Mouse (Mus musculus): ENCODE results near the gene Elmod3.

Gene Elmod3

DNA sequence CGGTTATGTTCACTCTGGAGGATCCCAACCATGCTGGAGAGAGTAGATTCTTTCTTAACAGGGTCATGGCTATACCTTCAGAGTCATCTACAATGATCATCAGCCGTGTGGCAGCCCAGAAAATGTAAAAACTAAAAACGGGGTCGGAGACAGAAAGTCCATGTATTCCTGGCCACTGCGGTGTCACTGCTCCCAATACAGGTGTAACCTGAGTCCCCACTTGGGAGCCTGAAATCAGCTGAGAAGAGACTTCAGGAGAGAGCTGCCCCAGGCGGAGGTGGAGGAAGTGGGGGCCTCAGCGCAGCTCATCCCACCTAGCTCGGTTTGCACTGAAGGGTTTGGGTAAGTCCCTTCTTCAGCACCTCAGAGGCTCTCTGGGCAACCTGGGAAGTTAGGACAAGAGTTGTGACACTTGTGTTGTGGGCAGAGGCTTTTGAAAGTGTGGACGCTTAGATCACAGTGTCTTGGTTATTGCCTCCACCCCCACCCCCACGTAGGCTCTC, 60.2 kb downstream of the Elmod3 start:
- in situ Hi-C loops (cut with MboI, MseI): loop anchor here (5.0 kb wide), 1 partner anchor 111 kb away; no protein-coding TSS in a partner anchor

DNA sequence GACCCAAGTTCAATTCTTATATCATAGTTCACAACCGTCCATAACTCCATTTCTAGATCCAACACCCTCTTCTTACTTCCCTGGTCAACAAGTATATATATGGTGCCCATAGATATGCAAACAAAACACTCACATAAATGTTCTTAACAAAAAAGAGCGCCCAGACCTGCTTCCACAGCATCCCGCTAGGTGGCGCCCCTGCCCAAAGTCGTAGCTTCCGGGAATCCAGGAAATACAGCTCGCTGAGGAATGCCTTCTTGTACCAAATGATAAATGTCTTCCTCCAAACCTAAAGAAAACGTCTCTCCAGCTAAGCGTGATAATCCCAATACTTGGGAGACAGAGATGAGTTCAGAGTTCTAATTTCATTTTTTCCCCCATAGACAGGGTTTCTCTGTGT, 63.0 kb downstream of the Elmod3 start:
- in situ Hi-C loops (cut with MboI, MseI): loop anchor here (5.0 kb wide), 1 partner anchor 108 kb away; no protein-coding TSS in a partner anchor

DNA sequence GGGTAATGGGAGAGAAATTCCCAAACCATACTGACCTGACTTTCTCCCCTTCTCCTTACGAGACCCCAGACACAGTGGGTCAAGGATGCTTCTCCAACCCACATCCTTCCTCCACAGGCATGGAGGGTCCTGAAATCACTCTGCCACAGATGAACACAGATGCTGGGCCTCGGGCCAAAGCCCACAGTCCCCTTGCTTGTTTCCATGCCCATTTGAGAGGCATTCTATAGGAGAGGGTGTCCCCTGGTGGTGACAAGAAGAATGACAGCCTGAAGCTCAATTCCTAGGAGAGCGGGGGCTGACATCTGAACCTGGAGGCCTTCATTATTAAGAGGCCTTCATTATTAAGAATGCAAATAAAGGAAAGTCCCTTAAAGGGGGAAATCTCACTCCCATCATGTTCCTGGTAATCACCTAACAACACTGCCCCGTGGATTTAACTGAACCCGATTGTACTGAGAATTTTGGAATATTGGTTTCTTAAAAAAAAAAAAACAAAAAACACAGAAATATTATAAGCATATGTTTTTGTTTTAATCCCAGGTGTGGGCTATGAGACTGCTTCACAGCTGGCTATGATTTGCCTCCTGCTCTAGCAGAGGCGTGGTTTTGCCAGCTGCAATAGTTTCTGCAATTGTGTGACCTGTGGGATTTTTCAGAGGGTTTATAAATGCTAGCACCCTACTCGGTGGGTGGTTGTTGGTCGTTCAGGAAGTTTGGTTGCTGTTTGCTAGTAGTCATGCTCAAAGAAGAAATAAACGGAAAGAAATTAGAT, 64.0 kb downstream of the Elmod3 start:
- in situ Hi-C loops (cut with MboI, MseI): loop anchor here (5.0 kb wide), 1 partner anchor 33 kb away; no protein-coding TSS in a partner anchor

DNA sequence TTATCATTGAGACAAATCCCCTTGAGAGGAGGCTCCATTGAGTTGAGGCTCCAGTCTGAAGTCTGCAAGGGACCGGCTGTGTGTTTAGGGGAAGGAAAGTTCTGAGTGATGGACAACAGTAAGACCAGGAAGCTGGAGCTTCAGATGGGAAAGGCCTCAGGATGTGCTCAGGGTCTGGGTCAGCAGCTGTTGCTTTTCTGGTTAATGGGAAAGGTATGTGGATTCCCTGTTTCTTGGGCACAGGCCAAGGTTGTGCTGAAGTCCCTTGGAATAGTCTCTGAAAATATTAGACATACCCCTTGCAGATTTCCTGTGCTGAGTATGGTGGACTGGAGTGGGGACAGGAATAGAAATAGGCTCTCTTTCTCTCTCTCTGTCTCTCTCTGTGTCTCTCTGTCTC, 64.7 kb downstream of the Elmod3 start:
- in situ Hi-C loops (cut with MboI, MseI): loop anchor here (5.0 kb wide), 1 partner anchor 34 kb away; no protein-coding TSS in a partner anchor

DNA sequence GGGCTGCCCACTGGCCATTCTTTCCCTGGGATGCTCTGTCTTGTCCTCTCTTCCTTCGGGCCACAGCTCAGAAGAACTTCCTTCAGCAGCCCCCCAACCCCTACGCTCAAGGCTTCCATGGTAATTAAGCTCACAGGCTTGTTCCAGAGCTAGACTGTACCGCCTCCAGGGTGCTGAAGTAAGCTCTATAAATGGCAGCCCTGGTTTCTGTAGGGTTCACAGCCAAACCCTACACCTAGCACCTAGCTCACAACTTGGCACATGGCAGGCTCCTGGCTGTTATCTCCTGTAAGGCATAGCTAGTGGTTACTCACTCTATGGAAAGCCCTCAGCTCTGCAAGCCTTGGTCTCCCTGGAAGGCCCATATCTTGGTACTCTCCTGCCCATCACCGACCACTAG, 65.6 kb downstream of the Elmod3 start:
- in situ Hi-C loops (cut with MboI, MseI): loop anchor here (5.0 kb wide), 1 partner anchor 35 kb away; no protein-coding TSS in a partner anchor

DNA sequence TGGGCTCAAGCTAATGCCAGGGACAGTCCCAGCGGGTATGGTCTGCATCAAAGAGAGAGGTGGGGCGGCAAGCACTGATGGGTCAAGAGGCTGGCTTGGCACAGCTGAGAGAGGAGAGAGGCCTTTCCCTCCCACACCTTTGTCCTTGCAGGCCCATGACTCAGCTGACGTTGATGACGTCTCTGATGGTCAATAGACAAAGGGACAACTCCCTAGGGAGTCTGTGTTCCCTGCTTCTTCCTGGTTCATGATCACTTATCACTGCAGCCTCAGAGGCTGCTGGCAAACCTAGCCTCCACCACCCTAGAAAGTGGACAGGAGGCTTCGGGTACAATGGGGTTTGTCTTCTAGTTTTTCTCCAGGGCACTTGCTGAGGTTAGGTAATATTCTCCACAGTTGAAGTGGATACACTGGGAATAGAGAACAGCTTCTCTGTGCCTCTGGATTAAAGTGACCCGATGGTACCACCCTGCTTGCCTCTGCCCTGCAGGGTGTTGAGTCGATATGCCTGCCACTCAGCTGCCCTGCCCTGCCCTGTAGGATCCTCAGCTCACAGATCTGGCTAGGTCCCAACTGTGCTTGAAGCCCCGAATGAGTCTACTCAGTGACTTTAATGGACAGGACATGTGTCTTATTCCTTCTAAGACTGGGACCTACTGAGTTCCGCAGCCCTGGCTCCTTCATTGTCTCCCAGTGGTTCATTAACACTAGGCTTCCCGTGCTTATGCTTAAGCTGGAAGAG, 69.6 kb downstream of the Elmod3 start:
- in situ Hi-C loops (cut with MboI, MseI): no loop called here

DNA sequence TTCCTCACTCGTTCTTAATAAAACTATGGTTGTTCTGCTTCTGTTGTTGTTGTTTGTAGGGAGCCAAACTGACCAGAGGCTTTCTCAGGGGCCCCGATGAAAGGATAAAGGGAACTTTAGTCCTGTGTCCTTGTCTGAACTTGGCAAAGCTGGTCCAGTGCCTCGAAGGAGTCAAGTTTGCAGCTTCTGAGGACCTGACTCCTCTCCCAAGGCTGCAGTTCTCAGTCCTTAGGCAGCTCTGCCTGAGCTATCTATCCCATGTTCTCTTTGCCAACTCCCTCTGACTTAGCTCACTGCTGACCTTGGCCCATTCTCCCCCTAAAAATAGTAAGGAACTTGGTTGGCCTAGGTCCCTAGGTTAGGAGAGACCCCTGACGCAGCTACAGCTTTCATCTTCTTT, 71.1 kb downstream of the Elmod3 start:
- in situ Hi-C loops (cut with MboI, MseI): no loop called here

DNA sequence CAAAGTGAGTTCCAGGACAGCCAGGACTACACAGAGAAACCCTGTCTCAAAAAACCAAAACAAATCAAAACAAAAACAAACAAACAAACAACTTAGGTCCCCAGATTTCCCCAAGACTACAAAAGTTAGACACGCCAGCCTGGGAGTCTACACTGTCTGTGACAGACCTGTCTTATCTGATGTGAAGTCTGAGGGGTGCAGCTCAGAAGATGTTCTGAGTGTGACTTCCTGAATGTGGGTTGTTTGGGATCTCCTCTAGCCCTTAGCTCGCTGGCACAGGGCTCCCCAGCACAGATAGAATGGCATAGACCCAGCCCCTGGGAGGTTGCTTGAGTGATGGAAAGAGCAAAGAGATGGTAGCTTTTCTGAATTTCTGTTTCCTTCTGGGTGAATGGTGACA, 74.1 kb downstream of the Elmod3 start:
- in situ Hi-C loops (cut with MboI, MseI): no loop called here

DNA sequence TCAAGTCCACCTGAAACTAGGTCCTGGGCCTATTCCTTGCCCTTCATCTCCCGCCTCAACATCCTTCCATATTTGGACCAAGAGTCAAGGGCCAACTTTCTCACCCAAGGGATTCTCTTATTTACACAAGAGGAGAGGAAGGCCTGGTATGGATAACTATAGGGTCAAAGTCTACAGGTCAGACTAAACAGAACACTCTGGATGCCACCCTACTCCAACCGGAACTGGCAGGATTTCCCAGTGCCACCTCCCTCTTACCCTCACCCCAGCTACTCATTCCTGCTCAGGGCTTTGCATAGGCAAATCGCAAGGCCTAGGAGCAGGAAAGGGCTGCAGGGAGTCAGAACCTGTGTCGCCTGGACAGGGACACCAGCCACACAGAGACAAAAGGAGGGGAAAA, 75.0 kb downstream of the Elmod3 start:
- in situ Hi-C loops (cut with MboI, MseI): no loop called here

DNA sequence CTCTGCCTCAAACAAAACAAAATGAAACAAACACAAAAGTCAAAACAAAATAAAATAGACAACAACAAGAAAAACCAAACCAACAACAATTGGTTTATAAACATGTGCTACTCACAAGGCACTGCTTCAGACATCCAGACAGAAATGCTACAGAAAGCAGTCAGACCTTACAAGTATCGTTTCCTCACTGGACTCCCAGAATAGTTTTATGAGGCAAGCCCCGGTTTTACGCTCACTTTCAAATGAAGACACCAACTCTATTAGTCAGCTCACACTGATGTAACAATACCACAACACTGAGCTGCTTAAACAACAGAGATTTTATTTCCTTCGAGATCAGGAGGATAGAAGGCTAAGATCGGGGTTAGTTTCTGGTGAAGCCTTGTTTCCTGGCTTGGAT, 75.9 kb downstream of the Elmod3 start:
- in situ Hi-C loops (cut with MboI, MseI): no loop called here

DNA sequence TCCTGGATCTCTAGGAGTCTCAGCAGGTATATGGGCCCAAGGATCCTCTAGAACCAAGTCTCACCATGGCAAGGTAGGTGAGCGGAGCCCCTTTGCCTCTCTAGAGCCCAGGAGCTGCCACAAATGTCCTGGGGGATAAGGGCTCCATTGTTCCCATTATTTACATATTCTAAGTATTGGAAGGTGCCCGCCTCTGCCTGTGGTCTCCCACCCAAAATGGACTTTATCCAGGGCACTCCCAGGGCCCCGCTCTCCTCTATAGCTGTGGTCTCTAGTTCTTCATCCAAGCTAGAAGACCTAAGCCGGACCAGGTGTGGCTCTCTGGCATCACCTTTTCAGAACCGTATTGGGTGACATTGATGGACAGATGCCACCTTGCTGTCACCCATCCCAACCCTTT, 76.6 kb downstream of the Elmod3 start, which contains the start of gene Sh2d6:
Gene Sh2d6 (minus strand): TSS at position 101 of the 400 bp plus-strand sequence.
- in situ Hi-C loops (cut with MboI, MseI): no loop called here

DNA sequence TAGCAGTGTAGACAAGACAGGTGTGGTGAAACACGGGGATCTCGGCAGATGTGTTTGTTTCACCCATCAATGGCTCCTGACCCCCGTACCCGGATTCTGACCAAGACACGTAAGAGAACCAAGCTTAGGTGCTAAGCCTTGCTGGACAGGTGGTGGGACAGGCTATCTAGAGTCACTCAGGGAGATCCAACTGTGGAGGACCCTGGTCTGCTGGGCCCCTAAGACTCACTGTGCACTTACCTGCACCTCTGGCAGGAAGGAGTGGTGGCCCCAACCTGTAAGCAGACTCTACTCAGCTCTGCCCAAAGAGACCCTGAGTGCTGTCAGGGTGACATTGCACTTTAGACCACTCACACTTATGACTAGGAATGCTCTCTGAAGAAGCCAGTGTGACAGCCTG, 77.3 kb downstream of the Elmod3 start:
- in situ Hi-C loops (cut with MboI, MseI): no loop called here

DNA sequence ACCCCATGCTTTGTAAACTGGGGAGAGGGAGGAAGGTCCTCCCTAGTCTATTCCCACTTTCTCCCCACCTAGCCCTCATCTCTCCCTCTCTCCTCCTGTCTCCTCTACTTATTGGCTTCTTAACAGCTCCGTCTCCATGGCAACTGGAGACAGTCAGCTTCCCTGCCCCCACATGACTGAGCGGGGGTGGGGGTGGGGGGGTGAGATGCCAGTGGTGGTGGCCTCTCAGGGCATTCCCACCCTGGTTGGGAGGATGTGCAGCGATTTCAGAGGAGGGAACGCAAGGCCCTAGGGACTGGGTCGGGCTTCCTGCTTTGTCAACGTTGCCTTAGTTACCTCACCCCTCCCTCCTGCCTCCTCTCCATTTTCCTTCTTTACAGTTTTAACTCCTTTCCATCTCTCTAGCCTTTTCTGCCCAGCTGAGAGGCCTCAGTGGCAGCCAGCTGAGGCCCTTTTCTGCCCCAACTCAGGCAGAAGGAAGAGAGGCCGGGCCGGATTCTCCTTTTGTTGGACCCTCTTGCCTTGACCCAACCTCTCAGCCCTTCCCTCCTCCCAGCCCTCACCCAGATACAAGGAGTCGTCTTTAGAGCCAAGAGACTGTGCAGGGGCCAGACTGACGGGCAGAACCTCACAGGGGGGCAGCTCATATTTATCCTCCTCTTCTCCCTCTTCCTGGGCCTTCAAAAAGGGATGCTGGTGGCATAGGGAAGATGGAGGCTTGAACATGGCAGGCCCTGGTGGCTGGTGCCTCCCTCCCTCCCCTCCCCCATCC, 78.1 kb downstream of the Elmod3 start:
- in situ Hi-C loops (cut with MboI, MseI): no loop called here

DNA sequence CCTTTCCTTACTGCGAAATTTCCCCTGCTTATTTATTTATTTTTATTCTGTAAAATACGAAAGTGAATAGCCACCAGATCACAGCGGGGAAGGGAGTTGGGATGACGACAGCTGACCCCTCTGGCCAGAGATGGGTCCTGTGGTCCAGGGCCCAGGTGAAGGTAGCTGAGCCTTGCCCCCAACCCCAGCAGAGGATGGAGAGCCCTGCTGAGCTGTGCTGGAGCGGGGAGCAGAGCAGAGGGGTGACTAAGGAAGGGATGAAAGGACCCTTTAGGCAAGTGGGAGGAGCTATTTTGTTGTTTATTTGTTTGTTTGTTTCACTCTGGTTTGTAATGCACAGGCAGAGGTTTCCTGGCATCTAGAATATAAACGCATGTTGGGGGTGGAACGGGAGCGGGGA, 78.9 kb downstream of the Elmod3 start:
- in situ Hi-C loops (cut with MboI, MseI): no loop called here

DNA sequence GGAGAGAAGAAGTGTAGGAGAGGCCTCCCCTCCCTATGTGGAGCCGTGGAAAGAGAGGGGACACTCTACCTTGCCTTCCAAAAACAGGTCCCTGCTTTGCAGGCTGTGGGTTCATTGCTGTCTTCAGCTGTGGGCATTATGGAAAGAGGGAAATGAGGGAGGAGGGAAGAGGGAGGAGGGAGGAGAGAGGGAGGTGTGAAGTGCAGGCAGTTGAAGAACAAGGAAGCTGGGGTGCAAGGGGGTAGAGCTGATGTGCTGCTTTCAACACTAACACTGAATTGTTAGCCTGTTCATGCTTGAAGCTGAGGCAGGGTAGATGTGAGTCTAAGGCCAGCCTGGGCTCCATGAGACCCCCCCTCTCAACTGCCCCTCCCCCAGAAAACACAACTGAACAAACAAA, 79.4 kb downstream of the Elmod3 start:
- in situ Hi-C loops (cut with MboI, MseI): no loop called here

All from T-helper 1 cell (primary cell).